Mouse (Mus musculus) heart, adult 2 months (tissue): ENCODE measurements around the gene Fam117a.

Source experiments
- CTCF ChIP-seq: fragments of 200-600 bp; IDR thresholded peaks from 2 replicates; pipeline ENCODE4 v1.8.1; 2022; ENCODE audit warnings: antibody characterized with exemption, mild to moderate bottlenecking, moderate library complexity
- EP300 ChIP-seq: fragments of 200-500 bp; IDR thresholded peaks from 2 replicates; pipeline ENCODE4 v1.6.1; 2011; ENCODE audit warnings: low read depth, low read length, control low read depth; ENCODE audit not compliant: insufficient read depth

GRCm38 (mm10) chr11:95318116-95318515 is 18.7 kb upstream of the Fam117a start:
- TF ChIP-seq EP300 (no peak), CTCF (no peak)
